Mouse (Mus musculus) lung, postnatal 14 days (tissue): ENCODE results near the gene Ube2t.
A peak's percentile ranks its signal among the peaks of the same experiment; 100 is the strongest.

Source experiments
- DNase-seq: peaks from one replicate; pipeline ENCODE4 v3.0.0; 2021

Gene Ube2t

GRCm38 (mm10) chr1:134995954-134996353 is 33.6 kb downstream of the Ube2t start:
- DNase-seq = peak; percentile 13

GRCm38 (mm10) chr1:134996471-134996870 is 34.1 kb downstream of the Ube2t start:
- no peak for DNase-seq

- no peak for DNase-seq
These were observed 35.2 kb downstream of the Ube2t start for GRCm38 (mm10) chr1:134997568-134997967.

GRCm38 (mm10) chr1:134998231-134998630 is 35.9 kb downstream of the Ube2t start:
- DNase-seq = no peak

- DNase-seq = no peak
These were observed 38.2 kb downstream of the Ube2t start for GRCm38 (mm10) chr1:135000527-135000926.

- DNase-seq = no peak
These were observed 41.0 kb downstream of the Ube2t start for GRCm38 (mm10) chr1:135003346-135003745.

- DNase-seq = peak; percentile 26
These were observed 43.3 kb downstream of the Ube2t start for GRCm38 (mm10) chr1:135005696-135006095.

- DNase-seq = no peak
These were observed 47.5 kb downstream of the Ube2t start for GRCm38 (mm10) chr1:135009833-135010232.

GRCm38 (mm10) chr1:135011912-135012311 is 49.5 kb downstream of the Ube2t start:
- no peak for DNase-seq

- DNase-seq = no peak
These were observed 50.1 kb downstream of the Ube2t start for GRCm38 (mm10) chr1:135012472-135012871.

- no peak for DNase-seq
These were observed 52.6 kb downstream of the Ube2t start for GRCm38 (mm10) chr1:135014921-135015445.

GRCm38 (mm10) chr1:135016907-135017655 is 54.7 kb downstream of the Ube2t start:
- no peak for DNase-seq

GRCm38 (mm10) chr1:135017656-135018015 is 55.3 kb downstream of the Ube2t start:
- DNase-seq = no peak

GRCm38 (mm10) chr1:135019087-135019774 is 56.9 kb downstream of the Ube2t start:
- peak; percentile 9 for DNase-seq

- no peak for DNase-seq
These were observed 57.4 kb downstream of the Ube2t start for GRCm38 (mm10) chr1:135019775-135020167.

- DNase-seq = no peak
These were observed 58.0 kb downstream of the Ube2t start for GRCm38 (mm10) chr1:135020281-135020940.

GRCm38 (mm10) chr1:135020970-135021369 is 58.6 kb downstream of the Ube2t start:
- no peak for DNase-seq

- no peak for DNase-seq
These were observed 59.6 kb downstream of the Ube2t start for GRCm38 (mm10) chr1:135021936-135022335.

- no peak for DNase-seq
These were observed 61.2 kb downstream of the Ube2t start for GRCm38 (mm10) chr1:135023583-135023982.
